Mouse (Mus musculus) cerebellum, adult (tissue): ENCODE measurements around the gene Dync2h1.
"Not testable (repeated sequence)": the region's sequence is repeated elsewhere in the genome, so short reads cannot be mapped to it uniquely, and the experiment has no call there.

Experiments
- ATAC-seq: cut with Nextera tagmentation; 2 replicates; pipeline ENCODE4 v1.9.2; 2017; ENCODE audit warnings: mild to moderate bottlenecking, moderate library complexity, mixed read lengths; ENCODE audit not compliant: insufficient number of reproducible peaks, low FRiP score, low TSS enrichment

Dync2h1 gene

GRCm38 (mm10) chr9:7041231-7041630, 143.0 kb downstream of the Dync2h1 start:
- ATAC-seq: no peak

DNA sequence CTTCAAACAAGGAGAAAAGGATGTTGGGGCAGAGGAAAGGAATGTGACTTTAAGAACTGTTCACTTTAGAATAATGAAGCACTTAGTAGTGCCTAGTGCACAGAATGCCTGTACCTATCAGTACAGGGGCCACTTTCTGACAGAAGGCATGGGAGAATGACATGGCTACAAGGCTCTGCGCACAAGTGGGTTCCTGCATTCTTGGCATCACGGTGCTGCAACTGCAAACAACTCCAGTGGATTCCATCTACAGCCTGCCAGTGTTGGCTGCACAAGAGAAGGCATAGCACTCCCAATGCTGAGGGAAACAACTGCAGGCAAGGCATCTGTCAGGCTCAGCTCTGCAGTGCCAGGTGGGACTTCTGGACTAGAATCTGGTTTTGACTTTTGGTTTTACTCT, 151.7 kb downstream of the Dync2h1 start:
- no peak for ATAC-seq

DNA sequence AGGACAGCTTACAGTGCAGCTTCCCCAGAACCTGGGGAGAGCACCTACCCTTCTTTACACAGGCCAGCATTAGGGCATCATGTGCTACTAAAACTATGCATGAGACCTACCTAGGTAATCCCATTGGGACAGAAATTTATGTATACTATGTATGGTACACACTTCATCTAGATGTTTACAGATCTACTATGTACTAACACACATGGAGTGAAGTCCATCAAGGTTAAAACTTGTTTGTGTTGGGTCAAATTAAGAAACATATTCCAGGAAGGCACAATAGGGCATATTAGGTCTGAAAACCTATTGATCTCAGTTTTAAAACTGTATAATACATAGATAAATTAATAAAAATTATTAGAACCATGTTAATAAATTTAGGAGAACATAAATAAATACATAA, 168.6 kb downstream of the Dync2h1 start:
- no peak for ATAC-seq

GRCm38 (mm10) chr9:7014733-7015132, 169.5 kb downstream of the Dync2h1 start:
- ATAC-seq: no peak

- no peak for ATAC-seq
These were observed 174.5 kb downstream of the Dync2h1 start for GRCm38 (mm10) chr9:7009785-7010184.

DNA sequence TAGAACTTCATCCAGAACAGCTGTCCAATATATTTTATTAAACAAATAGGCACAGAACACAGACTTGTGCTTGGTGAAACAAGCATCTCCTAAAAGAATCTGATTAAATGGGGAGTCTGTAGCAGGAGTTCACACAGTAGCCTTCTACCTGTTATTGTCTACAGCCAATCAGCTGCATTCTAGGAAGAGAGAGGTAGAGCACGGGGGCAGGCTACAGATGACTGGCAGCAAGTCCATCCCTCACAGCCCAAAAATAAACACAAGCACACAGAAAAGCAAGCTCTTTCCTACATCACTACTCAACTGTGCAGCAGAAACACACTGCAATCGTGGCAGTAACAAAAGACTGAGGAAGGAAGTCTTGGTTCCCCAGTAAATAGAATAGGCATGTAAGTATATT, 189.4 kb downstream of the Dync2h1 start:
- no peak for ATAC-seq

- no peak for ATAC-seq
These were observed 190.0 kb downstream of the Dync2h1 start for GRCm38 (mm10) chr9:6994275-6994674.

DNA sequence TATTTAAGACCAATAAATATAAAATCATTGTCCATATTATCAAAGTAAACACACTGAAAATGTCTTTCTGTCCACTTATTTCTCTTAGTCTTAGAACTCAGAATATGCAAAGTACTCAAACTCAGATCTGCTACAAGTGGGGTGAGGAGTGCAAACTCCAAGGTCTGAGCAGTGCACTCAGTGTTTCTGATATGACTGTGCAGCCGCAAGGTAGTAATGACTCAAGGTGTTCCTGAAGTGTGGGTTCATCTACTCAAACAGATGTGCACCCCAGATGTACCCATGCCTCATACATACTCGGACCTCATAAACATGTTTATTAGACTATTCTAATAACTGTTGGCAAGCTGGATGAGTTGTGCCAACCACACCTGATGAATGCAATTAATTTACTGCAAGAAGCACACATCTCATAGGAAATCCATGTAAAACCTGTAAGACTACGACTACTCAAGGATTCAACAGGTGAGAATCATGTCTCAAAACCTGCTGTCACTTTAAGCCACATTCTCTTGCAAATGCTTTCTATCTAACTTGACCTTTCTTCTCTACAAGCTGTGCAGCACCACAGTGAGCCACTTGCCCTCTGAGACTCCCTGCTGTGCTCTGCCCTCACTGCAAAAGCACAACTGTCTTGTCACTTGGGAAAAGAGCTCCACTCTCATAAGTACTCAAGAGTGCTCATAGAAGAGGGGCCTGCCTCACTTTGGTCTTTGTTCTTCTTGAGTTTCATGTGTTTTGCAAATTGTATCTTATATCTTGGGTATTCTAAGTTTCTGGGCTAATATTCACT, 195.2 kb downstream of the Dync2h1 start:
- no peak for ATAC-seq

DNA sequence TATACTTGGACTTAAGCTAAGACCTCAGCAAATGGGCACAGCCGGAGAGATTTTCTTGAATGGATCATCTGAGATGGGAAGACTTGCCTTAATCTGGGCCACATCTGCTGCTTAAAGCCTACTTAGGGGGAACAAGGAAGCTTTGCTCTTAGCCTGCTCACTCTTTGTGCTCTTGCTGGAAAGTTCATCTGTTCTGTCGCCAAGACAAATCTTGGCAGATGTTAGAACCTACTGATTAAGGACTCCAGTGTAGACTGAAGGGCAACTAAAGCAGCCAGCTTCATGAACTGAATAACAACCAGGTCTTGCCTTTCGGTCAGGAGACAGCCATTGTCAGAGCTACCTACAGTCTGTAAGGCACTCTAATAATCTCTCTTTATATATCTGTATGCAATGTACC, 198.1 kb downstream of the Dync2h1 start:
- no peak for ATAC-seq

DNA sequence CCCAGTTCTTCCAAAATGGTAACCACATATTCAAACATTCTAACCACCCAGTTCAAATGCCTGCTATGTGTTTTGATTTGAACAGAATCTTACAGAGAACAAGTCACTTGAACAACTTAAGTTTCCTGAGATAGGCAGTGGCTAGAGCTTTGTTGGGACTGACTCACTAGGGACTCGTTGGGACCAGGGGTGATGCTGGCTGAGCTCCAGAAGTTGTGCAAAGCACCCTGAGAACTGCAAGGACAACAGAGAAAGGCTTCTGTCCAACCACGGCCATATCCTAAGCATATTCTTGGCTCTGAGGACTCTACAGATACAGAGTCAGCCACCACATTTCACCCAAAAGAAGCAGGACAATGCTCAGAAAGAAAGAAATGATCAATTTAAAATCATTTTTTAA, 215.1 kb downstream of the Dync2h1 start:
- ATAC-seq: no peak

DNA sequence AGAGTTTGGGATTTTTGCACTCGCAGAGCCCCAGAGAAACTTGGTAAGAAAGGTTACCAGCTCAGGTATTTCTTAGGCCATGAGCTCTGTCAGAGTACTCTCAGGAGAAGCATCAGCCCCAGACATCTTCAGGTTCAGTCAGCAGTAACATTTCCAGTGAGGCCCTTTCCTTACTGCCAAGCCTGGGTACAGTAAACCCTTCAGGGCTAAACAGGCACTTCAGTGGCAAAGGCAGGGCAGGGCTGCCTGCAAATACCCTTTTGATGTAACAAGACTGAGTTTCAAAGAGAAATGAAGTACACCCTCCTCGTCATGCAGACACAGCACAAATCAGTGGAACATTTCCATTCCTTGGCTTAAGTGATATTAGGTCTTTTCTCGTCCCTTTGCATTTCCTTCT, 219.2 kb downstream of the Dync2h1 start:
- no peak for ATAC-seq

GRCm38 (mm10) chr9:6958311-6958710, 225.9 kb downstream of the Dync2h1 start:
- no peak for ATAC-seq

DNA sequence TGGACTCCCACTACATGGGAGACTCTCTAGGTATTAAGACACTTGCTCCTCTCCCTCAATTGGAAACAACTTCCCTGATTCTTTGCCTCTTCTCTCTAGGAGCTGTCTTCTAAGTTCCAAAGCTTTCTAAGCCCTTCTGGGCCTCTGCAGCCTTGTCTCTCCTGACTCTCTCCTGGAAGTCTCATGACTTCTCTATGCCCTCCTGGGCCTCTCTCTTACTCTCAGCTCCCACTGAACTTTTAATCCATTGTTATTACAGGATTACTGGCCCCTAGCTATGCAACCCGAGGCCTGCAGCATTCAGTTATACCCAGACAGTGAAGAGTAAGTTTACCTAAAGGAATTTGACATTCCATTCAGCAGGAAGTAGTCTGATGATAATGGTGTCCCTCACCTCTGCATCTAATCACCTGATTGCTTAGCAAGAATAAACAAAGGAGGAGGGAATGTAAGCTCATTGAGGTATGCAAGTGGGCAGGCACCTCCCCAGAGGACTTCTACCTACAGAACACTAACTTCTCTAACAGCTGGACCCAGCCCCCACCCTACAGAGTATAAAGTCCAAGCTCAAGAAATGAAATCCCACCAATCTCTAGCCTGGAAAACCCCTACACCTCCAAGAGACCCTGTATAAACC, 256.7 kb downstream of the Dync2h1 start:
- ATAC-seq: no peak

DNA sequence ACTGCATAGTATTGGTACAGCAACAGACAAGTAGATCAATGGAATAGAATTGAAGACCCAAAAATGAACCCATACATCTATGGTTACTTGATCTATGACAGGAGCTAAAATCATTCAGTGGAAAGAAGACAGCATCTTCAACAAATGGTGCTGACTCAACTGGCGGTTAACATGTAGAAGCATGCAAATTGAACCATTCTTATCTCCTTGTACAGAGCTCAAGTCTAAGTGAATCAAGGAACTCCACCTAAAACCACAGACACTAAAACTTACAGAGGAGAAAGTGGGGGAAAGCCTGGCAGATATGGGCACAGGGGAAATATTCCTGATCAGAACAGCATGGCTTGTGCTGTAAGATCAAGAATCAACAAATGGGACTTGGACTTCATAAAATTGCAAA, 270.8 kb downstream of the Dync2h1 start:
- ATAC-seq: no peak

- not testable (repeated sequence) for ATAC-seq
These were observed 273.7 kb downstream of the Dync2h1 start for GRCm38 (mm10) chr9:6910537-6910936.

GRCm38 (mm10) chr9:6901620-6902019, 282.6 kb downstream of the Dync2h1 start:
- ATAC-seq: no peak

DNA sequence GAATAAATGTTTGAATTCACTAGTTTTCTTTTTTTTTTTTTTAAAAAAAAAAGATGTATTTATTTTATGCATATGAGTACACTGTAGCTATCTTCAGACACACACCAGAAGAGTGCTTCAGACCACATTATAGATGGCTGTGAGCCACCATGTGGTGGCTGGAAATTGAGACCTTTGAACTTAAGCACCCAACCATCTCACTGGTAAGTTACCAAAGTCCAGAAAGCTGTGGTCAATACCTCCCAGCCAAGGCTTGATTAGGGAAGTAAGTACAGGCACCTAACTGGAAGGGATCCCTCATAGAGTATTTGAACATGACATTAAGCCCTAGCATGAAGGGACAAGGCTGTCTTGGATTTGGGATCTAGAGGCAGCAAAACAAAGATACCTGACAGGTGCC, 292.9 kb downstream of the Dync2h1 start:
- ATAC-seq: no peak

DNA sequence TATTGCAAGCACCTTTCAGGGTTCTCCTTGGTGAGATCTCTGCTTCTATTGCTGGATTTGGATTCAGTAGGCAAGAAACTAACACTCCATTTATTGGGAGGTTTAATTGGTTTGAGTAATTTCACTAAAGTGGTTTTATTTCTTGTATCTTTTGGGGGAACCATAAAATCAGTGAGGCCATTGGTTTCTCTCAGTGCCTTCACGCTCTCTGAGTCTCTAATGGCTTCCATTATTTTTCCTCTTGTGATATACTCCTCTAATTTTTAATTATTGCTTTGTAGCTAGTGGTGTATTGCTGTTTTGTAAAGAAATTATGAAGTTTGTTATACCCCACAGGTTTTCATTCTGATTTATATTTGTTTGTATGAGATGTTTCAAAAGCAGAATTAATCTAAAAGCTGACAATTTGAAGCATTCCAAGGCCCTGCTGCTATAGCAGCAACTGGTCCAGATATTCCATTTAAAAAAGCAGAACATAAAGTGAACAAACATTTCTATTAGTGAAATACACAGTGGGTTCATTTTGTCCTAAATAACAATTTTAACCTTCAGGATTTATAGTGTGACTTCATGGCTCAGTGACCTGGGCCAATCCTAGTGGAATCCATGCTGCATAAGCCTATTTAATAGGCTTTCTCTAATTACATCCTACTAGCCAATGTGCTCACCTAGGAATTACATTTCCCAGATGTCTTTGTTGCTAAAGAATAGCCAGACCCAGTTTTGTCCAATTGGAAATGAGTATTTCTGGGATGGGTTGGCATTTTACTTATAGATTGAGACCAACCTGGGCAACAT, 302.9 kb downstream of the Dync2h1 start:
- ATAC-seq: no peak
